Mouse (Mus musculus) adrenal gland, postnatal 4 days (tissue): ENCODE results near the gene Bdh2. TPM values are rescaled to one million over a fixed set of nuclear protein-coding genes. Genes with fewer than 3 reads are reported as not detected.

ENCODE experiments used
- DNase-seq, 2 experiments: peaks; one replicate each; pipeline ENCODE4 v3.0.0; 2021 to 2022; ENCODE audit warnings: low spot score in 2 of 2, mixed read lengths in 2 of 2
- total RNA-seq, 2 experiments: library from RNA; stranded (reverse); gene quantifications; 2 replicates each; pipeline ENCODE4 v1.2.3; 2021

Gene Bdh2
- total RNA-seq, 2 experiments from 2014 or later: 3.6 to 12.6 TPM

GRCm38 (mm10) chr3:135295559-135295958 lies 14.5 kb downstream of the Bdh2 start:
- no peak for DNase-seq

GRCm38 (mm10) chr3:135298560-135298959 lies 17.5 kb downstream of the Bdh2 start:
- no peak for DNase-seq

GRCm38 (mm10) chr3:135300081-135300480 lies 19.1 kb downstream of the Bdh2 start:
- DNase-seq: no peak

DNA sequence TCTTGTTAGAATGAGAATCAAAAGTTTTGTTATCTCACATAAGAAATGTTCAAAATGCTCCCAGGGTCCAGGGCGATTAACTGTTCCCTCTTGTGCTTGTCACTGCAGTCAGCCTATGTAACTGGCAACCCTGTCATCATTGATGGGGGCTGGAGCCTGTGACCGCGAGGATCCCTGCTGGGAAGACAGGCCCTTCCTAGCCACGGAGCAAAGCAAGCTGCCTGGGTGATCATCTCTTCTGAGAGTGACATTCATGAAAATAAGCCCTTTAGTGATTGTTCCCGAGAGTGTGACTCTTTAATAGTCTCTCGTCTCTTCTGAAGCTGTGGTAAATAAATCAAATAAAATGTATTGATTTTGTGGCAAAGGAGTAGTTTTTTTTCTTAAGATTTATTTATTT lies 23.0 kb downstream of the Bdh2 start:
- no peak for DNase-seq

DNA sequence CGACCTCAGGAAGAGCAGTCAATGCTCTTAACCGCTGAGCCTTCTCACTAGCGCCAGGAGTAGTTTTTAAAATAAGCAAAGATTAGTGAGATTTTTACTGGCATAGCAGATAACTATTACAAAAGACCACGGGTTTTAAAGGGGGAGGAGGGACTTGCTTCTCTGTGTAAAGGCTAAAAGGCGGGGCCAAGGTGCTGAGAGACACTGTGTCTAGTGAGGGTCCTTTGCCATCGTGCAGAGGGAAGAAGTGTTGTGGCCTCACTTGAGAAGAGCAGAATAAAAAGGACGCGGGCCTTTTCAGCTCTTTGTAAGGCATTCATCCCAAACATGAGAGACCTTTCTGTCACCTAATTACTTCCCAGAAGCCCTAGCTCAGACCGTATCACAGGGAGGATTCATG lies 23.5 kb downstream of the Bdh2 start:
- no peak for DNase-seq

GRCm38 (mm10) chr3:135307411-135308259 lies 26.6 kb downstream of the Bdh2 start, which contains the start of gene Slc9b2:
Slc9b2 (plus strand) TSS chr3:135307700.
- DNase-seq: no peak

- DNase-seq: no peak
These were observed 32.0 kb downstream of the Bdh2 start for GRCm38 (mm10) chr3:135312916-135313491.

DNA sequence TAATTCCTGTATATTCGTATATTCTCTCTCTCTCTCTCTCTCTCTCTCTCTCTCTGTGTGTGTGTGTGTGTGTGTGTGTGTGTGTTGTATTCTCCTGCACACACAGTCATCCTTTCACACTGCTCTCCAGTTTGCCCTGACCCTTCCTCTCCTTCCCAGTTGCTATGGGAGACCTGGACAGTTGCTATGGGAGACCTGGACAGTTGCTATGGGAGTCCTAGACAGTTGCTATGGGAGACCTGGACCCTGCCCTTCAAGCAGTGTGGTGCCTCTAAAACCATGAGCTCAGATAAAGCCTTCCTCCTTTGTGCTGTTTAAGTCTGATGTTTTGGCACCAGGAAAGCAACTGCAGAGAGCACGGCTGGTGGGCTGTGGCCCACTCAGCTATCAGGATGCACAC lies 32.7 kb downstream of the Bdh2 start:
- DNase-seq: no peak

- DNase-seq: no peak
These were observed 33.8 kb downstream of the Bdh2 start for GRCm38 (mm10) chr3:135314811-135315210.

GRCm38 (mm10) chr3:135315720-135316425 lies 34.9 kb downstream of the Bdh2 start:
- DNase-seq: no peak

GRCm38 (mm10) chr3:135318331-135318730 lies 37.3 kb downstream of the Bdh2 start:
- no peak for DNase-seq

DNA sequence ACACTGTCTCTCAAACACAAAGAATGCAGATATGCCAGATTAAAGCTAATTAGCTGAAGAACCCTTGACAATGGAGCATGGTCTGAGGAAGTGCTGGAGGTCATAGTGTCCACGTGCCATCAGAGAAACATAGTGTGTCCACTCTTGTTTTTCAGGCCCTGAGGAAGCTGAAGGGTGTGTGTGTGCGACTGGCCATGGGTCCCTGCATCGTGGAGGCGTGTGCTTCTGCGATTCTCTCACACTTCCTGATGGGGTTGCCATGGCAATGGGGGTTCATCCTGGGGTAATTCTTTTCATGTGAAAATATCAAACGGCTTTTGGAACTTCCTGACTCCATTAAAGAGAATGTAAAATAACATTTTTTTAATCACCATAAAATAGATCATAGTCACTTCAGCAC lies 43.3 kb downstream of the Bdh2 start:
- no peak for DNase-seq

GRCm38 (mm10) chr3:135327176-135327575 lies 46.2 kb downstream of the Bdh2 start:
- DNase-seq: no peak

DNA sequence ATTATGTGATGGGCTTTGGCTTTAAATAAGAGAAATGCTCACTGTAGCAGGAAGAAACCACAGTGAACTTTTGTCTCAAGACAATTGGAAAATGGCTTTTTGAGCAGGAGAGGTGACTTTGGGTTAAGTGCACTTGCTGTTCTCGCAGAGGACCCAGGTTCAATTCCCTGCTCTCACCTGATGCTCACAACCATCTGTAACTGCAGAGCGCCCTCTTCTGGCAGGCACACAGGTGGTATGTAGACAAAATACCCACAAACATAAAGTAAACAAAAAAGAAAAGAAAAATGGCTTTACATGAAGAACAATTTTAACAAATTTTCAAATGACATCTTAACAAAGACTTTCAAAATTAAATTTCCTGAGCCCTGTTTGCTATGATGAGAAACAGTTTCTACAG lies 46.6 kb downstream of the Bdh2 start:
- DNase-seq: no peak

- DNase-seq: peak in 1 of 2 experiments; percentile 26
These were observed 47.5 kb downstream of the Bdh2 start for GRCm38 (mm10) chr3:135328560-135328959.

- DNase-seq: no peak
These were observed 51.7 kb downstream of the Bdh2 start for GRCm38 (mm10) chr3:135332691-135333090.

DNA sequence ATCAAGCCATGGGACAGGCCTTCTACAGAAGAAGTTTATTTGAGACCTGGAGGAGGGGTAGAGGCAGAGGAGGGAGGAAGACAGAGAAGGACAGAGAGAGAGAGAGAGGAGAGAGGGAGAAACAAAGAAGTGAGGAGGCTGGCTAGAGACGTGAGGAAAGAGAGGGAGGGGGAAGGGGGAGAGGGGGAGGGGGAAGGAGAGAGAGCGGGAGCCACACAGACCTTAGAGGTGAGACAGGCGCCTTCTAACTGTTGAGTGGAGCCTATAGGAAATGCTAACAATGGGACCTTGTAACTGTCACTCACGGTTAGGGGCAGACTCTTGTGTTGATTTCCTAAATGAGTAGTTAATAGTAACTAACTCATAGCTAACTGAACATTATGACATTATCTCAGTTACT lies 52.7 kb downstream of the Bdh2 start:
- no peak for DNase-seq

GRCm38 (mm10) chr3:135347739-135348264 lies 66.8 kb downstream of the Bdh2 start, which contains the start of gene Slc9b1:
Slc9b1 (plus strand) TSS chr3:135348029.
- DNase-seq: no peak

- DNase-seq: no peak
These were observed 68.0 kb downstream of the Bdh2 start for GRCm38 (mm10) chr3:135349022-135349421.

- no peak for DNase-seq
These were observed 70.8 kb downstream of the Bdh2 start for GRCm38 (mm10) chr3:135351857-135352256.
